Mouse (Mus musculus) spleen, adult 2 months (tissue): ENCODE measurements around the gene Wdr93.

ENCODE experiments used
- CTCF ChIP-seq: fragments of 200-500 bp; IDR thresholded peaks from 2 replicates; pipeline ENCODE4 v1.5.1; 2011; ENCODE audit warnings: mild to moderate bottlenecking, inconsistent platforms; ENCODE audit not compliant: insufficient read depth, insufficient read length, insufficient replicate concordance; ENCODE audit errors: extremely low read depth
- POLR2A ChIP-seq: fragments of 200-500 bp; IDR thresholded peaks from 2 replicates; pipeline ENCODE4 v1.6.1; 2011; ENCODE audit warnings: low read depth, low read length, inconsistent platforms

DNA sequence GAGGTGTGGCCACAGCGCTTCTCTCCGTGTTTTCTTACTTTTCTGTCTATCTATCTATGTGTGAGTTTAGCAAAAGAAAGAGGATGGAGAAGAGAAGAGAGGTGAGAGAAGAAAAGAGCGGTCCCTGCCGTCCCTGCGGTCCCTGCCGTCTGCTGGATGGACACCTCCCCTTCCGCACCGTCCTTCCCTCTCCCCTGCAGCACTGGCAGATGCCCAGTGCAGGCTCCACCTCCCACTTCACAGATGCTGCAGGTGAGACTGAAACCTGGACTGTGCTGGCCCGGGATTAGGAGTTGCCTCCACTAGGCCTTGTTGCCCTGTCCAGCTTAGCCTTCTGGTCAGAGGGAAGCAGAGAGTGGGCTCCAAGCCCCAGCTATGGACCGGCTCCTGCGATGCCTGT lies 58.4 kb downstream of the Wdr93 start:
- no peak for TF ChIP-seq CTCF
- no peak for TF ChIP-seq POLR2A
